Mouse (Mus musculus) lung, postnatal 0 days (tissue): ENCODE data around the gene Pax3. TPM values are rescaled to one million over a fixed set of nuclear protein-coding genes. Genes with fewer than 3 reads are reported as not detected.

Experiments used
- ATAC-seq: fragments of 200-750 bp; cut with Nextera tagmentation; 2 replicates; pipeline ENCODE4 v1.8.0; 2017; ENCODE audit warnings: moderate library complexity
- DNase-seq: peaks from one replicate; pipeline ENCODE4 v3.0.0-alpha.2; 2016; ENCODE audit warnings: low spot score
- H3K27ac ChIP-seq: fragments of 300-500 bp; sonication (generic); 2 replicates; pipeline ENCODE4 v1.5.1; 2014; ENCODE audit warnings: antibody characterized with exemption, mild to moderate bottlenecking, low read length, mixed read lengths
- H3K27me3 ChIP-seq: fragments of 300-500 bp; sonication (generic); replicated peaks from 2 replicates; pipeline ENCODE4 v1.6.1; 2014; ENCODE audit warnings: low read length, mixed read lengths; ENCODE audit not compliant: insufficient read depth
- H3K36me3 ChIP-seq: fragments of 300-500 bp; sonication (generic); 2 replicates; pipeline ENCODE4 v1.6.1; 2014; ENCODE audit warnings: low read length, mixed read lengths; ENCODE audit not compliant: insufficient read depth
- H3K4me1 ChIP-seq: fragments of 300-500 bp; sonication (generic); 2 replicates; pipeline ENCODE4 v1.6.1; 2014; ENCODE audit warnings: antibody characterized with exemption, low read depth, low read length, mixed read lengths; ENCODE audit not compliant: insufficient read depth
- H3K4me2 ChIP-seq: fragments of 300-500 bp; sonication (generic); replicated peaks from 2 replicates; pipeline ENCODE4 v1.6.1; 2014; ENCODE audit warnings: low read depth, mild to moderate bottlenecking, low read length, moderate library complexity, mixed read lengths
- H3K4me3 ChIP-seq: fragments of 300-500 bp; sonication (generic); 2 replicates; pipeline ENCODE4 v1.5.1; 2014; ENCODE audit warnings: low read depth, low read length
- H3K9ac ChIP-seq: fragments of 300-500 bp; sonication (generic); replicated peaks from 2 replicates; pipeline ENCODE4 v1.6.1; 2014; ENCODE audit warnings: low read depth, mild to moderate bottlenecking
- H3K9me3 ChIP-seq: fragments of 300-500 bp; sonication (generic); 2 replicates; pipeline ENCODE4 v1.6.1; 2016; ENCODE audit warnings: low read length, mixed read lengths
- CTCF ChIP-seq: IDR thresholded peaks from 2 replicates; pipeline ENCODE4 v1.5.1; 2016; ENCODE audit warnings: antibody characterized with exemption, mild to moderate bottlenecking
- EP300 ChIP-seq: IDR thresholded peaks from 2 replicates; pipeline ENCODE4 v1.6.1; 2016; ENCODE audit warnings: antibody characterized with exemption, mild to moderate bottlenecking, control low read depth
- WGBS: fragments of 180-500 bp; shearing (Covaris S2); extraction: QIAGEN DNeasy Blood & Tissue Kit; methylation state at CpG from one replicate; pipeline ENCODE4 v1.1.7; 2014; 5-methylcytosine and 5-hydroxymethylcytosine counted together
- polyA plus RNA-seq: library from polyadenylated mRNA; unstranded; fragments of >200 nt; fragmentation: Nextera tagmentation; extraction: Ambion mirVana; gene quantifications from 2 replicates; pipeline ENCODE4 v1.2.1, GENCODE M21; 2015

Gene Pax3
- polyA plus RNA-seq, 1 experiment from 2014 or later: not detected

- WGBS: 3% methylated on average over 6 of the region's 6 CpGs
- Histone ChIP-seq H3K27me3 (peaks cover 90% of the 10 kb centered on the region), H3K9ac (no peak overlapping the region), H3K4me2 (no peak overlapping the region), H3K27ac (no peak overlapping the region), H3K4me1 (peaks cover 8% of the 10 kb centered on the region; the same call in 1 of the 2 replicates), H3K36me3 (no peaks in the 10 kb centered on the region), H3K9me3 (no peaks in the 10 kb centered on the region), H3K4me3 (no peak overlapping the region)
- TF ChIP-seq EP300 (no peak), CTCF (no peak)
- no peak for DNase-seq
- ATAC-seq: no peak
Measured at GRCm38 (mm10) chr1:78194381-78195047, 2.4 kb downstream of the Pax3 start.

- Histone ChIP-seq H3K4me1 (peaks cover 8% of the 10 kb centered on the region; the same call in 1 of the 2 replicates), H3K9ac (no peak overlapping the region), H3K36me3 (no peaks in the 10 kb centered on the region), H3K4me2 (peak overlapping the region; percentile 17; the same call in 1 of the 2 replicates), H3K27ac (no peak overlapping the region), H3K9me3 (no peaks in the 10 kb centered on the region), H3K27me3 (peaks cover 90% of the 10 kb centered on the region), H3K4me3 (peak overlapping the region; percentile 17; the same call in 1 of the 2 replicates)
- no peak for DNase-seq
- ATAC-seq: no peak
- 4% methylated on average over 19 of the region's 20 CpGs for WGBS
- TF ChIP-seq EP300: no peak
- no peak for TF ChIP-seq CTCF
Measured at GRCm38 (mm10) chr1:78193465-78193991, 3.4 kb downstream of the Pax3 start.

- H3K9me3 ChIP-seq: no peaks in the 10 kb centered on the region
- TF ChIP-seq CTCF (no peak), EP300 (no peak)
- H3K36me3 ChIP-seq: no peaks in the 10 kb centered on the region
- H3K27me3 ChIP-seq: peaks cover 90% of the 10 kb centered on the region
- no peak overlapping the region for H3K27ac ChIP-seq
- no peak for ATAC-seq
- no peak for DNase-seq
- 3% methylated on average over 20 of the region's 20 CpGs for WGBS
- no peak overlapping the region for H3K4me2 ChIP-seq
- H3K4me1 ChIP-seq: peaks cover 8% of the 10 kb centered on the region; the same call in 1 of the 2 replicates
- no peak overlapping the region for H3K9ac ChIP-seq
- H3K4me3 ChIP-seq: no peak overlapping the region
Measured at GRCm38 (mm10) chr1:78192746-78193464, 4.0 kb downstream of the Pax3 start.

- Histone ChIP-seq H3K36me3 (no peaks in the 10 kb centered on the region), H3K9me3 (no peaks in the 10 kb centered on the region), H3K9ac (no peak overlapping the region), H3K4me2 (no peak overlapping the region), H3K4me3 (no peak overlapping the region), H3K27ac (no peak overlapping the region), H3K4me1 (peaks cover 8% of the 10 kb centered on the region; the same call in 1 of the 2 replicates), H3K27me3 (peaks cover 89% of the 10 kb centered on the region)
- TF ChIP-seq CTCF (no peak), EP300 (no peak)
- ATAC-seq (no peak), DNase-seq (no peak)
- 6% methylated on average over 19 of the region's 19 CpGs for WGBS
Measured at GRCm38 (mm10) chr1:78192217-78192735, 4.7 kb downstream of the Pax3 start.

- no peak overlapping the region for H3K9ac ChIP-seq
- H3K4me3 ChIP-seq: no peak overlapping the region
- no peak for DNase-seq
- no peak overlapping the region for H3K4me2 ChIP-seq
- H3K36me3 ChIP-seq: no peaks in the 10 kb centered on the region
- no peak overlapping the region for H3K27ac ChIP-seq
- H3K9me3 ChIP-seq: no peaks in the 10 kb centered on the region
- 43% methylated on average over 1 of the region's 1 CpGs for WGBS
- H3K4me1 ChIP-seq: peaks cover 4% of the 10 kb centered on the region; the same call in 1 of the 2 replicates
- no peak for ATAC-seq
- peaks cover 89% of the 10 kb centered on the region for H3K27me3 ChIP-seq
- TF ChIP-seq EP300 (no peak), CTCF (no peak)
Measured at GRCm38 (mm10) chr1:78191761-78192160, 5.2 kb downstream of the Pax3 start.

- 54% methylated on average over 1 of the region's 1 CpGs for WGBS
- no peak overlapping the region for H3K27ac ChIP-seq
- H3K4me2 ChIP-seq: no peak overlapping the region
- no peaks in the 10 kb centered on the region for H3K36me3 ChIP-seq
- TF ChIP-seq EP300: no peak
- no peak for TF ChIP-seq CTCF
- no peak overlapping the region for H3K9ac ChIP-seq
- H3K4me3 ChIP-seq: no peak overlapping the region
- peaks cover 87% of the 10 kb centered on the region for H3K27me3 ChIP-seq
- H3K9me3 ChIP-seq: no peaks in the 10 kb centered on the region
- no peaks in the 10 kb centered on the region; the same call in 1 of the 2 replicates for H3K4me1 ChIP-seq
- no peak for ATAC-seq
- no peak for DNase-seq
Measured at GRCm38 (mm10) chr1:78191331-78191730, 5.6 kb downstream of the Pax3 start.
